Mouse (Mus musculus): ENCODE results near the gene Ppm1a.

Ppm1a gene

DNA sequence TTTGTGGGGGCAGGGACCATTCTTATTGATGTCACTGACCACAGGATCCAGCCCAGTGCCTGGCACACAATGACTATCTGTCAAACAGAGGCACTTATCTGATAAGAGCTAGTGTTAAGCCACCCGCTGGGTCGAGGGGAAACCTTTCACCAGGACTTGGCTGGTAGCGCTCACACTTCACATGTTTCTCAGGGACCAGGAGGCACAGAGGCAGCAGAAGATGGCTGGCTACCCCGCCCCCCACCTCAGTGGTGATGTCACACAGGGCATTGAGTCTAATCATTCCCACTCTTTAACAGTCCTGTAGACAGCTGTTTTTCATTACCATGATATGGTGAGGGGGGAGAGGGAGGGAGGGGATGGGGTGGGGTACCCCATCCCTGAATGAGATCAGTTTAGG is at the start of gene Ppm1a:
Gene Ppm1a (plus strand): TSS at position 370 of the 400 bp plus-strand sequence.
- peak; percentile 22 to 59 for DNase-seq (ENCODE audit: inconsistent age in 2 of 2, low spot score in 1 of 2)

DNA sequence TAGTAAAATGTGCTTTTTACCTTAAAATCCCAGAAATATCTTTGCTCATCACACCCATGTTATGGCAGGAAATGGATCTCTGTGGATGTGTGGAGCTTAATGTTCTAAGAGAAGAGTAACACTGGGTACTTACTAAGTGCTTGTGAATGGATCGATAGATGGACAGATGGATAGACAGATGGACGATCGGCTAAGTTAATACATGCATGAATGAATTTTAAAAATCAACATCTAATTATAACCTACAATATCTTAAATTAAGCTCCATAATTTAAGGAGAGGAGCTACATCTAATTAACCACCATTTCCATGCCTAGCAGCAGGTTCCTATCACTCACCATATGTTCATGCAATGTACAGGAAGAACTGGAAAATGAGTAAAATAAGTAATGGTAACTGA is 47.3 kb upstream of the Ppm1a start:
- no peak for DNase-seq (ENCODE audit: inconsistent age in 2 of 2, low spot score in 1 of 2)

DNA sequence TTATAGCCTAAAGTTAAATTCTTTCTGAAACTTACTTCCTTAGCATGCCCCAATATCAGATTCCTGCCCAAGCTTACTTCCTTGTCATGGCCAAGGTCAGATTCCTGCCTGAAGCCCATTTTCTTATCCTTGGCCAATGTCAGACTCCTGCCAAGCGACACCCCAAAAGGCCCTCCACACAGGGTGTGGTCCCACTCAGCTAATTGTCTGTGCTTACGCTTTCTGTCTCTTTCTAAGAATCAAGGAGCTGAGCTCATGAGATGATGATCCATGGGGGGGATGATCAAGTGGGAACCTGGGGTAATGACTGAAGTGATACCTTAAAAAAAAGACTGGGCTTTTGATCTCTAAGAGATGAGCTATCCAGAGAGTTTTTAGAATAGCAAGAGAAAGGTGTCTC is 42.4 kb upstream of the Ppm1a start:
- DNase-seq (ENCODE audit: inconsistent age in 2 of 2, low spot score in 1 of 2): no peak

DNA sequence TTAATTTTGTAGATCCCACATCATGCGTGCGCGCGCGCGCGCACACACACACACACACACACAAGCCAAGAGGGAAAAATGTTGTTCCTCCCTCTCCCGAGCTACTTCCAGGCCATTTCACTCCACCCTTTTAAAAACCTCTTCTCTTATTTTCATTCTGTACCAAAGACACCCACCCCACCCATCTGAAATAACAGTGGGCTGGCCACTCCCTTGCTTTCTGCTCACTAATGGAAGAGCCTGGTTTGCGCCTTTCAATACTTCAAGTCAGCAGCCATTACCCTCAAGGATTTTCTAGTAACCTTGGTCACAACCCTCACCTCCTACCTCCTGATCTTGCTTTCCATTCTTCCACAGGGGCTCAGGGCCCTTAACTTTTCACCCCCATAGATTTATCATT is 41.4 kb upstream of the Ppm1a start:
- DNase-seq (ENCODE audit: inconsistent age in 2 of 2, low spot score in 1 of 2): no peak

DNA sequence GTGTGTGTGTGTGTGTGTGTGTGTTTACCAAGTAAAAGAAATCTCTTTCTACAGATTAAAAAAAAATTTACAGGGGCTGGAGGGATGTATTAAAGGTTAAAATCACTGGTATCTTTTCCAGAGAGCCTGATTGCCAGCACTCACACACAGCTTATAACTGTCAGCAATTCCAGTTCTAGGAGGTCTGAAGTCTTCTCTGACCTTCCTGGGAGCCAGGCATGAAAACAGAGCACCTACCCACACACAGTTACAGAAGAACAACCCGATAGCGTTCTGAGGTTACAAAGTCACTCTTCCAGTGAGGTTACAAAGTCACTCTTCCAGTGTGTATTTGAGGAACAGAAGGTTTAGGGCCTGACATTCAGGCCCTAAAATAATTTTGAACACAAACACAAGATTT is 38.2 kb upstream of the Ppm1a start:
- DNase-seq (ENCODE audit: inconsistent age in 2 of 2, low spot score in 1 of 2): no peak

DNA sequence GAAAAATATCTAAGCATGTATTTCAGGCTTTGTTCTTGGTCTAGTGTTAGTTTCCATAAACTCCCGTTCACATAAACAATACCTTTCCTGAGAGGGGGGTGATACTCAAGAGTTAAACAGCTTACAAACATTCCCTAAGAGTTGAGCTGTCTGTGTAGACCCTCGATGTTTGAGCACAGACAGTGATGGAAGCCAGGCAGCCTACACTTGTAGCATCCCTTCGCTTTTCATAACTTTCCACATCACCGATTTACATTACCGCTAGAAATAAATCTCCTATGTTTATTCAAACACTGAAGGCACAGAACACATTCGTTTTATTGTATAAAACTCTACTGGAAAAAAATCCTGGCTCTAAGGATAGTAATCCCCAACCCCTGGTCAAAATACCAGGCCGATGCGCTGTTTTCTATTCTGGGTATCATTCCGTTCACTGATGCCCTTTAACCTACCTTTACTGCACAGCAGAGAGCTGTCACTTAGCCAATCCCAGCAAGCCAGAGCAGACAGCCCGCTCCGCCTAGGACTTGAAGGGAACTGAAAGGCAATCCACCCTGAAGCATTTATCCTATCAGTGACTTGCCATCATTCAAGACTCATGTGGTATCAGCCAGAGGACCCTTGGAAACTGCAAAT is 37.7 kb upstream of the Ppm1a start:
- no peak for DNase-seq (ENCODE audit: inconsistent age in 2 of 2, low spot score in 1 of 2)

DNA sequence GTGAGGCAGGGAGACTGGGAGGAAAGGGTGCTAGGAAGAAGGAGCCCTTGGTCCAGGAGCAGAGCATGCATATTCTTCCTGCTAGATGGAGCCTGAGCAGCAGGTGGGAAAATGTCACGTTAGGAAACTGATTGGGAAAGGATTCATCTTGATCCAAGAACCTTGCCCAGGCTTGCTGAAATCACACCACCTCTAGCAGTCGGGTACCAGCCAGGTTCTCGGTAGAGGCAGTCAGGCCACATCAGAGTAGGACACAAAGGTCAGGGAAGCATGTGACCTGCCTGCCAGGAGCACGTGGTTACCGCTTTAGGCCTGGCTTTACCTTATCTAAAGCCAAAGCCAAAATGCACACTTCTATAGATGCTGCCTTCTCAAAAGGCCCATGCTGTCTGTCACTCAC is 35.5 kb upstream of the Ppm1a start:
- peak in 1 of 2 experiments; percentile 34 for DNase-seq (ENCODE audit: inconsistent age in 2 of 2, low spot score in 1 of 2)

DNA sequence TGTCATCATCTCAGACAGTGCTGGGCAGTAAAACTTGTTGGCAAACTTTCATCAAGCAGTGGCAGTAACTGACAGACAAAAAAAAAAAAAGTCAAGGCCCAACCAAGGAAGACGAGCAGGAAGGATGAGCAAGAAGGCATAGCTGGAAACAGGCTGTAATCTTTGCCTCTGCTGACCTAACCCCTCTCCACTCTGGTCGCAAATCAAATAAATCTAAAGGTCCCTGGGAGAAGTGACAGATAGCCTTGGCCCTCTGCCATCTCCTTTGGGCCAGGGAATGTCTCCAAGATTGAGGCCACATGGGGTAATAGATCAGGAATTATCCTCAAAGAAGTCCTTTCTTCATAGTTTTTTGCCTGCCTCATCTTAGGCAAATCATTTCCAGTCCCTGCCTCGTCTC is 33.3 kb upstream of the Ppm1a start:
- DNase-seq (ENCODE audit: inconsistent age in 2 of 2, low spot score in 1 of 2): peak; percentile 96 to 98

DNA sequence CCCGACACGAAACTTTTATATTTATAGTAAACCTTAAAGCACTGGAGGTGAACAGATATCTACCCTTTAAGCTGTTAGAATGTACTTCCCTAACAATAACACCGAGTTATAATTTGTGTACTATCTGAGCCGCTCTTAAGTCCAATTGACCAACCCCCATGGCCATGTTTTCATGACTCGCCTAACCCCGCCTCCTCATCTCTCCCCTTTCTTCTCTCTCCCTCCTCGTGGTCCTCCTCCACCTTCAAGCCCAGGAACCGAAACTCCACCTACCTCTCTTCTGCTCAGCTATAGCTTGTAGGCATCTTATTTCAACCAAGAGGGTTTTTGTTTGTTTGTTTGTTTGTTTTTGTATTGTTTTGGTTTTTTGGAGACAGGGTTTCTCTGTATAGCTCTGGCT is 30.2 kb upstream of the Ppm1a start:
- DNase-seq (ENCODE audit: inconsistent age in 2 of 2, low spot score in 1 of 2): no peak

DNA sequence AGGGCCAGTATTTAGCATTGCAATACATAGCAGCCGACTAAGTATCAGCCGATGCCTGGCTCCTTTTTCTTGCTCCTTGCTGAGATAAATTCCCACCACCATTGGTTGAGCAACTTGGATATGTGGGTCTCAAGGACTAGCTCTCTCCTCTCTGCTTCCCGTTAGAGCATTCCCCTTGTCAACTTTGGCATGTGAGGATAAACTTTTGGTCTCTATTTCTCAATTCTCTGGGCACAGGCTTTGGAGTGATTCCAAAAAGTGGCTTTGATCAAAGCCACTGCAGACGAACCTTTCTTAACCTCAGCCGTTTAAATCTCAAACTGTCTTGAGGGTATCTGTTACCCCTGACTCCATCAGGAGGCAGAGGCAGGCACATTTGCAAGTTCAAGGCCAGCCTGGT is 29.6 kb upstream of the Ppm1a start:
- peak in 1 of 2 experiments; percentile 75 for DNase-seq (ENCODE audit: inconsistent age in 2 of 2, low spot score in 1 of 2)

DNA sequence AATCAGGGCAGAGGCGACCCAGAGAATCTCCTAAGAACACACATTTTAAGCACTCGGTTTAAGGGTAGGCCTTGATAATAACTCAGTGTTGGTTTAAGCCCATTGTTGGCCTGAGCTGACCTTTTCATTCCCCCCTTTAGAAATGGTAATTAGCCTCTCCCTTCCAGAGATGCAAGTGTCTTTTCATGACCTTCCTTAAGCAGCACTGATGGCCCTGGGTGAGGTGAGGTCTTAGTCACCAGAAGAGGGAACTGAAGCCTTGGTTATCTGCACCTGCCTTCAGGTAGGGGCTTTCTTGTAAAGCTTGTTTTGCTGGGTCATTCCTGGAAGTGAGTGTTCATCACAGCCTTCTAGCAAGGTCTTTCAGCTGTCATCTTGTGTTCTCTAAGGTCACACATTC is 23.1 kb upstream of the Ppm1a start:
- no peak for DNase-seq (ENCODE audit: inconsistent age in 2 of 2, low spot score in 1 of 2)

DNA sequence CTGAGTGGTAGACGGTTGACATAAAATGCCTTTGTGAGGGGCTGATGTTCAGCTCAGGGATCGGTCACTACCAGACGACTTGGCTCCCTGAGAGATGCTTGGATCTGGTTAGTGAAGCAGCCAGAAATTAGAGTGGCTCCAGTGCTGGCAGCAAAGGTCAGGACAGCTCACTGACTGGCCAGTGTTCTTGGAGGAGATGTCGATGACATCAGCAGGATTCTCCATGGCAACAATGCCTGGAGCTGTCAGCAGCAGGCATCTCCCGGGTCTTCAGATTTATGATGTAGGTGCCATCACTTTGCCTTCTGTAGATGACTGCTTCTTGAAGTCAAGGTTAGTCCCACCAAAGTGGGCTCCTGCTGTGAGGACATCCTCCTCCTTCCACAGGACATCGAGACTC is 16.1 kb upstream of the Ppm1a start:
- peak; percentile 73 to 81 for DNase-seq (ENCODE audit: inconsistent age in 2 of 2, low spot score in 1 of 2)

DNA sequence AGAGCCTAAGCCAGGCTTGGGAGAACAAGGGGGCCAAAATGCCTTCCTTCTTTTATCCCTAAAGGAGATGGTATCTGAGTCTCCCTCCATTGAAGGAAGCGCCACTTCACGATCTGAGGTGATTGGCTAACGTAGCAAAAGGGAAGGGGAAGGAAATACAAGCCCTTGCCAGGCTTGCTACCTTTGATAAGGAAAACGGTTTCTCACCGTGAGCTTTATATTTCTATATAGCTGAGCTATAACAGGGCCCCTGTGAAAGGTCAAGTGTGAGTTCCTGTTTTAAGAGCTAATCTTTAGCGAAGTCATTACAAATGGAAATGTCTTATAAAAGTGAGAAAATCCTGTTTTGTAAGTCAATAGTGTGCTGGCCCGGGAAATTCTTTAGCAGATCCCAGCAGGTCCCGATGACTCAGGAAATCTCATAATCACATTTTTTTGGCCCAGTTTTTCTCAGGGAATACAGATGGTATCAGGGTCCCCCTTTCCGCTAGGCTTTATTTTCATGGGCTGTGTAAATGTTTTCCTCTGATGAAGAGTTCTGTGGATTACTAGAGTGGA is 12.4 kb upstream of the Ppm1a start:
- DNase-seq (ENCODE audit: inconsistent age in 2 of 2, low spot score in 1 of 2): no peak

DNA sequence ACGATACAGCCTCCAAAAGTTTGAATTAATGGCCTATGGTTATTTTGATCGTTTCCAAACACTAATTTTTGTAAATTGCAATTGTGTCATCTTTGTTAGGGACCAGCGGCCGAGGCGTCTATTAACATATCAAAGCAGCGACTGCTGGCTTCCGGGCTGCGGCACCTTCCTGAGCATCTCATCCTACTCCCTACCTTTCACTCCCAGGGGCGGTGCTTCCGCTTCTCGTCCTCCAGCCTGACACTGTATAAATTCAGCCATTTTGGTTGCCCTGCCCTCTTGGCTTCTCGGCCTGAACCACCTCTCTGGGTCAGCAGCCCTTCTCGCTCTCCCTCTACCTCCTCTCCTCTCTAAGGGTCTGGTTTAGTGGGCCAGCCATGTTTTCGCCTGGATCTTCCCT is 11.8 kb upstream of the Ppm1a start:
- no peak for DNase-seq (ENCODE audit: inconsistent age in 2 of 2, low spot score in 1 of 2)

DNA sequence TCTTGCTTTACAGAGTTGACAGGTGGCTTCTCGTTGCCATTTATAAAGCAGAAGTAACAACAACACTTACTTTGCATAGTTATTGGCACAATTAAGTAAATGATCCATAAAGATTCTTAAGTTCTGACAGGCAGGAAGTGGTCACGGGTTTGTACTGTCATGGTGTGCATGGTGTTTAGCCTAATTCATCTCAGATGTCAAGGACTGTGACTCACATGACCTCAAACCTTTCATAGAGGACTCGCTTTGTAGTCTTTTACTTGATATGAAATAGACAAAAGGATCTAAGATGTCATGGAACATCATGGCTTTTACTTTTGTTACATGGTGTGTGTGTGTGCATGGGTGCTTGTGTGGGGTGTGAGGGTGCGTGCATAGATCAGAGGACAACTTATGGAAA is 8.9 kb upstream of the Ppm1a start:
- DNase-seq (ENCODE audit: inconsistent age in 2 of 2, low spot score in 1 of 2): peak in 1 of 2 experiments; percentile 79

DNA sequence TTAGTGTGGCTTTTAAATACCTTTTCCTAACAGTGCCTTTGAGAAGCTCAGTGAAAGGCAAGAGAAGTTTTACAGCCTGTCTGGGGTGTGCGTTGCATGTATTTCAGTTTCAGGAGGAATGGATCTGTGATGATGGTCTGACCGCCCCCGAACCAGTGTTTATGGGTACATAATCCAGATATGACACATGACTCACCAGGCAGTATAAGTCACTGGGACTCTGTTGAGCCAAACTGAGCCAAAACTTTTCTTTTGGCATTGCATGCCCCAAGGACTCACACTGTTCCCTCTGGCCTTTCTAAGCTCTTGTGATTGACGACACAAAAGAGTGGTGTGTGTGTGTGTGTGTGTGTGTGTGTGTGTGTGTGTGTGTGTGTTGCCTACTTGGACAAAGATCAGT is 8.4 kb upstream of the Ppm1a start:
- DNase-seq (ENCODE audit: inconsistent age in 2 of 2, low spot score in 1 of 2): peak; percentile 72 to 86

DNA sequence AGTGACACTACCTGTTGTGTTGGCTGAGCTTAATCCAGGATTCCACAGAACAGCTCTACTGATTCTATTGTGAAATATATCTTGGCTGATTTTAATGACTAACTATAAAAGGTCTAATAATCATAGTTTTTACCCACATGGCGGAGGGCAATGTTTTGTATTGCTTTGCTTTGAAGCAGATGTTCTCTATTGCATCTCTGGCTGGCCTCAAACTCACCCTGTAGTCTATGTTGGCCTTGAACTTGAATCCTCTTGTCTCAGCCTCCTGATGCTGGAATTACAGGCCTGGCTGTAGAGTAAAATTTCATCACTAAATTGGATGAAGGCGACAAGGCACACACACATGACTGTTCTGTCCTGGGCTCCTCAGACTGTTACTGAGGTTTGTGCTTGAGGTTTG is 7.8 kb upstream of the Ppm1a start:
- peak in 1 of 2 experiments; percentile 54 for DNase-seq (ENCODE audit: inconsistent age in 2 of 2, low spot score in 1 of 2)

DNA sequence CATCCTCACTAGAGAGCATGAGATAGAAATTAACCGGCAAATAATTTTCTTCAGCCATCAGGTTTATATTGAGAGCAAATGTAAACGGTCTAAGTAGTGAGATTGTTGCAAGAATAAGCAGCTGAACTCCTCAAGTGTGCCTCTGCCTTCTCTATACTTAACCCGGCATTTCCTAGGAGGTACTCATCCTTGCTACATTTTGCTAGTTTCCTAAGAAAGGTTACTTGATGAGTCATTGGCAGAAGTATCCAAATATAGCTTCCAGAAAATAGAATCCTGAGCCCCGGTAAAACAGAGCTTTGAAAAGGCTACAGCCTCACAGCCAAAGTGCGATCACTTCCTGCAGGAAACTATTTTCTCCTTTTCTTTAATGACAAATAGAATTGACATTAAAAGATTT is 7.2 kb upstream of the Ppm1a start:
- DNase-seq (ENCODE audit: inconsistent age in 2 of 2, low spot score in 1 of 2): peak in 1 of 2 experiments; percentile 73

DNA sequence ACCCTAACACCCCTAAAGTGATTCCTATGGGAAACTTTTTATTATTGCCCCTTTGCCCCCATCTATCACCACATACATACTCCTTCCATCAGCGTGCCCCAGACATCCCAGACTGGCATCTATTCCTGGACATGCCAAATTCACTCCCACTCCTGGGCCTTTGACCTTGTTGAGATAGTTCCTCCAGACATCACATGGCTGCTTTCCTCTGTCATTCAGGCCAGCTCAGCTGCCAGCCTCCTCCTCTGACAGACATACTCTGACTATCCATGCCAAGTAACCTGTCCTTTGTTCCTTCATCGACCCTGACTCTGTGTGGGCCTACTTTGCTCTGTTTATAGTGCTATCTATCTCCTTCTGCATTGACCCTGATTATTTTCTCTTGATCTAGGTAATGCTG is 6.6 kb upstream of the Ppm1a start:
- DNase-seq (ENCODE audit: inconsistent age in 2 of 2, low spot score in 1 of 2): peak; percentile 43 to 81

DNA sequence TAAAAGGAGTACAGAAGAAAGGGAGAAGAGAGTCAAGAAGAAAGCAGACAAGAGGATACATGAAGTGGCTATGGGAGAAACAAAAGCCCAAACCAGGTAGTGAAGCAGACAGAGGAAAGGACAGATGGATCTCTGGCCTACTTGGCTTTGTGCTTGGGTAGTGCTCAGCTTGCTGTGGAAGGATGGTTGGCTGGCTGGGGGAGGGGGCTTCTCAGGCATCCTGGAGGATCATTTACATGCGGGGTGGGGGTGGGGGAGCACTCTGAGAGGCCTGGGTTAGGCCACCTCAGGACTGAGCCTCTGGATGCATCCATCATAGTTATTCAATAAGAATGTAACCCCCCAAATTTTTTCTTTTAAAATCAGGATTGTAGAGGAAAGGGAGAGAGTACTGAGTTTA is 341 bp downstream of the Ppm1a start:
- DNase-seq (ENCODE audit: inconsistent age in 2 of 2, low spot score in 1 of 2): no peak

DNA sequence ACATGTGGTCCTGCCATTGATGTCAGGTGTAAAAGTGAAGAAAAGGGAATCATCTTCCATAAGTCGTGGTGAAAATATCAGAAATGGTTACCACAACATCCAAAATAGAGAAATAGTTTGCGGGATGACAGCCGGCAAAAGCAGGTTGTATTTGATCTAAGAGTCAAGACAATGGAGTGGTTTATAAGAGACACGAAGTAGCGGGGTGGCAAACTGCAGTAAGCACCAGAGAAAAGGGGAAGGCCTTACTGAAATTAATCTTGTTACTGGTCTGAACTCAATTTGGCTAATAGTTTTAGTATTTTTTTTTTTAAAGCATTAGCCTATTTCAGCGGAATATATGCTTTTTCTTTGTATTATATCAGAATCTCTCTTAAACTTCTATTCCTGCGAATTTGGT is 2.7 kb downstream of the Ppm1a start:
- DNase-seq (ENCODE audit: inconsistent age in 2 of 2, low spot score in 1 of 2): peak in 1 of 2 experiments; percentile 54

DNA sequence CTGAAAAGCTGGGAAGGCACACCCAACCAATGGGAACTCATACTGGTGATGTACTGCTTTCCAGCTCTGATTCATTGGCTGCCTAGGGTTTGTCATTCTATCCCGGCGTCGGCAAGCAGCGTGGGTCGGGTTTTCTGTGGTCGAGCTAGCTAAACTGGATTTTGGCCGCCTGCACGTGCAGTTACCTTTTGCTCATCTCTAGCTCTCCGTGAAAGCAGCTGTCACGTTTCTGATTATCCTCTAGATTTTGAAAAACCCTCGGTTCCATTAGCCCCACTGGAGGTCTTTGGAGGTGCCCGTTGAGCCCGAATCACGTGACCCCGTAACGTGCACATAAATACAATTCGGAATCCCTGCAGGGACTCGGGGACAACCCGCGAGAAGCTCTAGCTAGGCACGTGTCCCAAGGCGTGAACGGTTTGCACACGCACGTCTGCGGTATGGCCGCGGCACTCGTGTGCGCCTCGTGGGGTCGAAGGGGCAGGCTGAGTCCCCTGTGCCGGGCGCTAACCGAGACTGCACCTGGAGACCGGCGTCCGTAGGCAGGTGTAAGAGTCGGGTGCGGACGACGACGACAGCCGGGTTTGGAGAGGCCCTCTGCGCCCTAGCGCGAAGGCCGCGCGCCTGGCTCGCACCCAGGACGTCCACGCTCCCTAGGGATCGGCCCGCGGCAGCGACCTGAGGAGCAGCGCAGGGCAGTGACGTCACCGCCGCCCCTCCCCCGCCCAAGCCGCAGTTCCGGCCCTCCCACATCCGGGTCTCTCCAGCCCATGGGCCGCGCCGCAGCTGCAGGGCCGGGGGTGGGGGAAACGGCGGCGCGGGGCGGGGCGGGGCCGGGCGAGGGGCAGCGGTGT is 3.3 kb downstream of the Ppm1a start:
- DNase-seq (ENCODE audit: inconsistent age in 2 of 2, low spot score in 1 of 2): peak; percentile 96 to 99
